ENCODE assay signal across 8 mouse cellular contexts in the genomic region with DNA sequence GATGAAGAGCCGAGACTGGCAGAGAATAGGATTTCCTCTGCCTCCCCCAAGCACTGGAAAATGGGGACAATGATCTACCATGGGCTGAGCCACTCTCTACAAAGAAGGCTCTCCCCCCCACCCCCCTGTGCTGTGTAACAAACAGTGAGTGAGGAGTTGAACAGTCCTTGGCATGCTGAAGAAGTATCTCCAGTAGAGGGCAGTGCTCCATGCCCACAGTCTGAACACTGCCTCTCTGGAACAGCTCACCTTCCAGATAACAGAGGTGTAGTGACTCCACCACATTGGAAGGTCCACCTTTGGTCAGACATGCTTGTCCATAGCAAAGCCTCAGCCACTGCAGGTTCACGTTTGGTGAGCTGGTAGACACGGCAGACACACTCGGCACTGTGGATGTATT.
A peak's percentile ranks its signal among the peaks of the same experiment; 100 is the strongest.
DNase-seq lines count a peak whose midpoint lies in the region; ATAC-seq and TF ChIP-seq lines count a peak whose summit lies in the region.

No protein-coding gene starts in this region.

- intact Hi-C loops in left cerebral cortex, adult 2 months (cut with DNase I): loop anchor here (5.0 kb wide), 3 partner anchors 84 to 419 kb away; partner anchors contain the start of gene Bach2

- H3K9ac ChIP-seq in forebrain, embryonic 15.5 days (replicated peaks): no peak overlapping the region
- no peak overlapping the region for H3K9ac ChIP-seq in kidney, embryonic 14.5 days (ENCODE audit: low read depth, low read length)
- H3K9ac ChIP-seq in lung, postnatal 0 days (replicated peaks; ENCODE audit: low read depth): no peak overlapping the region

- H3K27me3 ChIP-seq in forebrain, embryonic 15.5 days: no peaks in the 10 kb centered on the region
- no peaks in the 10 kb centered on the region for H3K27me3 ChIP-seq in kidney, embryonic 14.5 days (ENCODE audit: control insufficient read depth, insufficient read depth, low read length)
- H3K27me3 ChIP-seq in lung, postnatal 0 days (replicated peaks; ENCODE audit: insufficient read depth, low read length): no peaks in the 10 kb centered on the region

- 76% methylated on average over 4 of the region's 4 CpGs for WGBS in forebrain, embryonic 15.5 days
- 81% methylated on average over 4 of the region's 4 CpGs for WGBS in kidney, embryonic 14.5 days
- 72% methylated on average over 4 of the region's 4 CpGs for WGBS in lung, postnatal 0 days

- TF ChIP-seq POLR2A in brain, embryonic 14.5 days (IDR thresholded peaks at IDR 0.05; ENCODE audit: borderline replicate concordance, extremely low read depth, insufficient read depth, insufficient read length, poor library complexity, severe bottlenecking): no peak

- peak; percentile 79 for ATAC-seq in forebrain, embryonic 15.5 days (replicated peaks)
- peak; percentile 61 for ATAC-seq in kidney, embryonic 14.5 days (ENCODE audit: low FRiP score, low TSS enrichment)
- ATAC-seq in lung, postnatal 0 days: peak; percentile 75

- no peaks in the 10 kb centered on the region for H3K4me1 ChIP-seq in forebrain, embryonic 15.5 days
- no peaks in the 10 kb centered on the region for H3K4me1 ChIP-seq in kidney, embryonic 14.5 days (ENCODE audit: control insufficient read depth, insufficient read depth, low read length)
- peaks cover 2% of the 10 kb centered on the region; the same call in 1 of the 2 replicates for H3K4me1 ChIP-seq in lung, postnatal 0 days (ENCODE audit: insufficient read depth, low read depth, low read length)

- H3K4me3 ChIP-seq in left cerebral cortex, adult 2 months: no peak overlapping the region
- H3K4me3 ChIP-seq in forebrain, embryonic 15.5 days: no peak overlapping the region
- H3K4me3 ChIP-seq in kidney, embryonic 14.5 days (ENCODE audit: low read length): no peak overlapping the region
- no peak overlapping the region for H3K4me3 ChIP-seq in lung, postnatal 0 days (ENCODE audit: low read depth, low read length)

- TF ChIP-seq EP300 in lung, postnatal 0 days (IDR thresholded peaks at IDR 0.05): no peak

- no peak overlapping the region for H3K27ac ChIP-seq in left cerebral cortex, adult 2 months
- no peak overlapping the region for H3K27ac ChIP-seq in forebrain, embryonic 15.5 days (replicated peaks)
- H3K27ac ChIP-seq in kidney, embryonic 14.5 days (ENCODE audit: low read depth, low read length): no peak overlapping the region
- H3K27ac ChIP-seq in lung, postnatal 0 days (ENCODE audit: low read length): no peak overlapping the region

- peak; percentile 61 for TF ChIP-seq CTCF in left cerebral cortex, adult 2 months (IDR thresholded peaks at IDR 0.05)
- peak; percentile 69; the same call in 1 of the 2 replicates for TF ChIP-seq CTCF in brain, embryonic 14.5 days (IDR thresholded peaks at IDR 0.05; ENCODE audit: borderline replicate concordance, extremely low read depth, insufficient read depth, insufficient read length)
- TF ChIP-seq CTCF in lung, postnatal 0 days (IDR thresholded peaks at IDR 0.05): peak; percentile 91

- no peaks in the 10 kb centered on the region for H3K9me3 ChIP-seq in forebrain, embryonic 15.5 days
- H3K9me3 ChIP-seq in kidney, embryonic 14.5 days (ENCODE audit: control insufficient read depth, low read length): no peaks in the 10 kb centered on the region
- H3K9me3 ChIP-seq in lung, postnatal 0 days (ENCODE audit: low read length): no peaks in the 10 kb centered on the region

- DNase-seq in left cerebral cortex, adult 2 months (ENCODE audit: extremely low spot score in 1 of 2, low spot score in 2 of 2): peak in 1 of 2 experiments; percentile 16
- DNase-seq in left cerebral cortex, adult 8-10 months (ENCODE audit: low spot score in 2 of 2): no peak
- peak; percentile 74 for DNase-seq in brain, embryonic 14.5 days (ENCODE audit: low read depth)
- DNase-seq in lung, postnatal 0 days (ENCODE audit: low spot score): peak; percentile 79
- DNase-seq in skeletal muscle tissue, adult 2 months (ENCODE audit: low read depth, low spot score): peak; percentile 27
- DNase-seq in gastrocnemius, postnatal 10 days: no peak

- no peak overlapping the region for H3K4me2 ChIP-seq in forebrain, embryonic 15.5 days (replicated peaks)
- no peak overlapping the region for H3K4me2 ChIP-seq in kidney, embryonic 14.5 days (replicated peaks; ENCODE audit: low read depth, low read length)
- H3K4me2 ChIP-seq in lung, postnatal 0 days (replicated peaks; ENCODE audit: low read depth, low read length): no peak overlapping the region

- no peaks in the 10 kb centered on the region for H3K36me3 ChIP-seq in forebrain, embryonic 15.5 days
- no peaks in the 10 kb centered on the region for H3K36me3 ChIP-seq in kidney, embryonic 14.5 days (ENCODE audit: control insufficient read depth, insufficient read depth, low read length)
- H3K36me3 ChIP-seq in lung, postnatal 0 days (ENCODE audit: insufficient read depth, low read length): no peaks in the 10 kb centered on the region

Comparison
In these comparisons a context has a peak if more than half of its experiments do, and no peak if none do; other contexts are left out.
1. DNase-seq: peak in brain, embryonic 14.5 days (single experiment), lung, postnatal 0 days (single experiment) and skeletal muscle tissue, adult 2 months (single experiment); none in left cerebral cortex, adult 8-10 months (0 of 2) and gastrocnemius, postnatal 10 days (single experiment).
2. Peak in every context shown above with its lines, with median percentiles within 50 percentile points of each other: CTCF ChIP-seq and ATAC-seq.